Mouse (Mus musculus): ENCODE results near the gene Gm10803.

Gene Gm10803

GRCm38 (mm10) chr2:93592164-93592790 lies 31.9 kb downstream of the Gm10803 start:
- no peak for DNase-seq (ENCODE audit: low spot score)

GRCm38 (mm10) chr2:93593121-93593520 lies 32.8 kb downstream of the Gm10803 start:
- DNase-seq (ENCODE audit: low spot score), result no peak

GRCm38 (mm10) chr2:93597145-93597544 lies 36.8 kb downstream of the Gm10803 start:
- DNase-seq (ENCODE audit: low spot score), result no peak

- no peak for DNase-seq (ENCODE audit: low spot score)
Measured at GRCm38 (mm10) chr2:93599731-93600130, 39.4 kb downstream of the Gm10803 start.

- DNase-seq (ENCODE audit: low spot score), result no peak
Measured at GRCm38 (mm10) chr2:93604601-93605285, 44.4 kb downstream of the Gm10803 start.

- no peak for DNase-seq (ENCODE audit: low spot score)
Measured at GRCm38 (mm10) chr2:93608800-93609199, 48.4 kb downstream of the Gm10803 start.

GRCm38 (mm10) chr2:93613020-93613419 lies 52.7 kb downstream of the Gm10803 start:
- no peak for DNase-seq (ENCODE audit: low spot score)

Data from lung, postnatal 25 days (tissue).